Mouse (Mus musculus) embryonic facial prominence, embryonic 15.5 days (tissue): ENCODE data around the gene Mapk8ip2. TPM values are rescaled to one million over a fixed set of nuclear protein-coding genes. Genes with fewer than 3 reads are reported as not detected.
A peak's percentile ranks its signal among the peaks of the same experiment; 100 is the strongest.

Experiments used
- ATAC-seq: fragments of 200-750 bp; cut with Nextera tagmentation; 2 replicates; pipeline ENCODE4 v1.8.0; 2017; ENCODE audit warnings: low read depth, moderate TSS enrichment; ENCODE audit not compliant: insufficient number of reproducible peaks, low FRiP score, low TSS enrichment
- H3K27ac ChIP-seq: fragments of 300-500 bp; sonication (generic); replicated peaks from 2 replicates; pipeline ENCODE4 v1.5.1; 2015; ENCODE audit warnings: mild to moderate bottlenecking, inconsistent platforms
- H3K27me3 ChIP-seq: fragments of 300-500 bp; sonication (generic); 2 replicates; pipeline ENCODE4 v1.6.1; 2015; ENCODE audit warnings: inconsistent platforms
- H3K36me3 ChIP-seq: fragments of 300-500 bp; sonication (generic); 2 replicates; pipeline ENCODE4 v1.6.1; 2015; ENCODE audit warnings: mild to moderate bottlenecking, inconsistent platforms
- H3K4me1 ChIP-seq: fragments of 300-500 bp; sonication (generic); 2 replicates; pipeline ENCODE4 v1.6.1; 2015; ENCODE audit warnings: inconsistent platforms
- H3K4me2 ChIP-seq: fragments of 300-500 bp; sonication (generic); replicated peaks from 2 replicates; pipeline ENCODE4 v1.6.1; 2015; ENCODE audit warnings: mild to moderate bottlenecking, inconsistent platforms
- H3K4me3 ChIP-seq: fragments of 300-500 bp; sonication (generic); replicated peaks from 2 replicates; pipeline ENCODE4 v1.5.1; 2015; ENCODE audit warnings: mild to moderate bottlenecking, inconsistent platforms
- H3K9ac ChIP-seq: fragments of 300-500 bp; sonication (generic); 2 replicates; pipeline ENCODE4 v1.6.1; 2015; ENCODE audit warnings: inconsistent platforms
- H3K9me3 ChIP-seq: fragments of 300-500 bp; sonication (generic); replicated peaks from 2 replicates; pipeline ENCODE4 v1.6.1; 2016; ENCODE audit warnings: inconsistent platforms
- WGBS: fragments of 180-500 bp; shearing (Covaris S2); methylation state at CpG from one replicate; pipeline ENCODE4 v1.1.7; 2015; 5-methylcytosine and 5-hydroxymethylcytosine counted together
- polyA plus RNA-seq: library from polyadenylated mRNA; unstranded; fragments of >200 nt; fragmentation: Nextera tagmentation; extraction: Ambion mirVana; gene quantifications from 2 replicates; pipeline ENCODE4 v1.2.1, GENCODE M21; 2015

The Mapk8ip2 gene
- polyA plus RNA-seq, 1 experiment from 2014 or later, result 4.9 TPM

GRCm38 (mm10) chr15:89473370-89473769, 19.7 kb downstream of the Mapk8ip2 start:
- no peak overlapping the region for H3K4me2 ChIP-seq
- H3K36me3 ChIP-seq, result no peaks in the 10 kb centered on the region
- H3K9me3 ChIP-seq, result no peaks in the 10 kb centered on the region
- no peak overlapping the region for H3K27ac ChIP-seq
- 82% methylated on average over 9 of the region's 9 CpGs for WGBS
- H3K27me3 ChIP-seq, result no peaks in the 10 kb centered on the region
- H3K4me3 ChIP-seq, result no peak overlapping the region
- no peak overlapping the region for H3K9ac ChIP-seq
- ATAC-seq, result no peak
- peaks cover 13% of the 10 kb centered on the region for H3K4me1 ChIP-seq

DNA sequence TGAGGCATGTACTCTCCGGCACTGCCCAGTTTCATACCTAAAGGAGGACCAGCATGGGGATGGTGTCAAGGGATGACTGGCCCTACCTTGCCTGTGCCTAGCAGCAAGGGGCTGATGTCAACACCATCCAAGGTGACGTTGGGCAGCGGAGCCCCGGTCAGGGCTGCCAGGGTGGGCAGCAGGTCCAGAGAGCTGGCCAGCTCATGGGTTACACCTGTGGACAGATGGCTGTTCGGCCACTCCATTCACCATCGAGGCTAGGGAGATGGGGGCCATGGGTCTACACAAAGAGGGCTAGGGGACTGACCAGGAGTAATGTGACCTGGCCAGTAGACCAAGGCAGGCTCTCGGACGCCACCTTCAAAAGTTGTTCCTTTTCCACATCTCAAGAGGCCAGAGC, 20.2 kb downstream of the Mapk8ip2 start:
- H3K4me3 ChIP-seq, result no peak overlapping the region
- H3K4me1 ChIP-seq, result peaks cover 13% of the 10 kb centered on the region
- no peak overlapping the region for H3K9ac ChIP-seq
- H3K36me3 ChIP-seq, result no peaks in the 10 kb centered on the region
- 97% methylated on average over 8 of the region's 8 CpGs for WGBS
- ATAC-seq, result no peak
- no peak overlapping the region for H3K4me2 ChIP-seq
- no peaks in the 10 kb centered on the region for H3K27me3 ChIP-seq
- H3K9me3 ChIP-seq, result no peaks in the 10 kb centered on the region
- H3K27ac ChIP-seq, result no peak overlapping the region

DNA sequence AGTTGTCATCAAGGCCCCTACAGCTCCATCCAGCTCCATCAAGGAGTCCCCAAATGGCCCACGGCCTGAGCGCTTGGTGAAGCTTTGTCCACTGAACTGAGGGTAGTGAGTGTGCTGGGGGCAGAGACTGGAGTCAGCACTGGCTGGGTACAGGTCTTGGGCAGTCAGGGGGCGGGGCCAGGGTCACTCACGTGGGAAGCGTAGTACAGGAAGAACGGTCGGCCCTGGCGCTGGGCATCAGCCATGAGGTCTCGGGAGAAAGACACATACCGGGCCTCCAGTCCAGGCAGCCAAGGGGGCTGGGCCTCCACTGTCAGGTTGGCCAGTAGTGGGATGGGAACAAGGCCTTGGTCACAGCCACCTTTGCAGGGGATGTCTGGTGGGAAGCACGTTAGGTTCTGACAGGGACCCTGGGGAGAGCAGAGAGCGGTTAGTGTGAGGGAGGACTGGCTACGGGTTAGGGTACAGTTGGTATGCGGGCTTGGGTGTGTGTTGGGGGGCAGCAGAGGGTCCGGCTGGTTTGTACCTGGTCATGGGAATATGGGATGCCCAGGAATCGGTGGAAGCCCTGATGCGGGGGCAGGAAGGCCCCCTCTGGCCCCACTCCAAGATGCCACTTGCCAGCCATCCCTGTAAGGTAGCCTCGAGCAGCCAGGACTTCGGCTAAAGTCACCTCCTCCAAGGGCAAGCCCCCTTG, 21.0 kb downstream of the Mapk8ip2 start:
- WGBS, result 89% methylated on average over 19 of the region's 19 CpGs
- H3K36me3 ChIP-seq, result no peaks in the 10 kb centered on the region
- no peak for ATAC-seq
- peaks cover 13% of the 10 kb centered on the region for H3K4me1 ChIP-seq
- H3K9ac ChIP-seq, result no peak overlapping the region
- H3K27ac ChIP-seq, result no peak overlapping the region
- H3K4me3 ChIP-seq, result no peak overlapping the region
- no peaks in the 10 kb centered on the region for H3K27me3 ChIP-seq
- no peaks in the 10 kb centered on the region for H3K9me3 ChIP-seq
- no peak overlapping the region; the same call in 1 of the 2 replicates for H3K4me2 ChIP-seq

DNA sequence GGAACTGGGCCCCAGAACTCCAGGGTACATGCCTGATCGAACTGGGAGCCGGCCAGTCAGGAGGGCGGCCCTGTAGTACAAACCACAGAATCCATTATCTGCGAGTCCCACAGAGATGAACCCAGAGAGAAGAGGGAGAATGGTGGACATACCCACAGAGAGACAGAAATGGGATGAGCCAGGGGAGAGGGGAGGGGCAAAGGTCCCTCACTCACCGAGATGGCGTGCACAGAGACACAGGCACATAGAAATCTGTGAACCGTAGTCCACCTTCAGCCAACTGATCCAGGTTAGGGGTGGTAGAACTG, 21.5 kb downstream of the Mapk8ip2 start:
- Histone ChIP-seq H3K4me2 (peak overlapping the region; percentile 64), H3K36me3 (no peaks in the 10 kb centered on the region), H3K9ac (0 out of 2 replicates have a peak overlapping the region, but pooled peaks have one; percentile 47), H3K4me3 (peak overlapping the region; percentile 65), H3K9me3 (no peaks in the 10 kb centered on the region), H3K4me1 (peaks cover 13% of the 10 kb centered on the region), H3K27ac (no peak overlapping the region), H3K27me3 (no peaks in the 10 kb centered on the region)
- whole genome bisulfite sequencing, result 86% methylated on average over 7 of the region's 7 CpGs
- no peak for ATAC-seq

DNA sequence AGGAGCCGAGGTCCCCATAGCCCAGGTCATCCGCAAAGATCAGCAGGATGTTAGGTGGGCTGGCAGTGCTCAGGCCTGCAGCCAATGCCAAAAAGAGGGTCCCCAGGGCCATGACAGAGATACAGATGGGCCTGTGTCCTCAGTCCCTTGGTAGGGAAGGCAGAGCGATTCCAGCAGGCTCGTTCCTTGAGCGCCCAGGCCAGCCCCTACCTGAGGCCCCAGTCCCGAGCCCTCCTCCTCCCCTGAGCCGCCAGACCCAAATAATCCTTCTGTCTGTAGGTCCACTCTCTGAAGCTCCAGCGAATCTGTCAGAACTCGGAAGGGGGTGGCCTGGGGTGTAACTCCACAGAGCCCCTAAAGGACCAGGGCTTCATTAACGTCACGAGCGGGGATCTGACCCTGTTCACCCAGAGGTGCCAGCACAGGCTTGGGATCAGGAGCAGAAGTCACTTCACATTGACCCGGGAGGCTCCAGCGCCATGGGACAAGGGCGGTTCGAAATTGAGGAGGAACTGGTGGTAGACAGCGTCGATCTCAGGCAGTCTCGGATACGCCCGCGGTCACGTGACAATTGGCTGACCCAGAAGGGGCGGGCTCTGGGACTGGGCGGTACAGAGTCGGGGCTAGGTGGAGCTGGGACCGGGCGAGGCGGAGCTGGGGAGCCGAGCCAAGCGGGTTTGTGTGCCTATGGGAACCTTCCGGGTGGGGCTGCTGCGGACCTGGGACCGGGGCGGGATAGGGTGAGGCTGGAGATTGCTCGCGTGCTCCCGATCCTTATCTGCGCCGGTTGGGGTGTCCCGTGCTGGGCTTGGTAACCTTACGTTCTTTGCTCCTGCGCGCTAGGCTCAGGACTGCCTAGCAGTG, 22.1 kb downstream of the Mapk8ip2 start:
- WGBS, result 7% methylated on average over 44 of the region's 44 CpGs
- H3K27ac ChIP-seq, result peak overlapping the region; percentile 80
- H3K27me3 ChIP-seq, result no peaks in the 10 kb centered on the region
- peak overlapping the region; percentile 64 for H3K4me2 ChIP-seq
- H3K9me3 ChIP-seq, result no peaks in the 10 kb centered on the region
- peak overlapping the region; percentile 47 for H3K9ac ChIP-seq
- H3K4me3 ChIP-seq, result peak overlapping the region; percentile 65
- peaks cover 13% of the 10 kb centered on the region for H3K4me1 ChIP-seq
- peak; percentile 96 for ATAC-seq
- H3K36me3 ChIP-seq, result no peaks in the 10 kb centered on the region

DNA sequence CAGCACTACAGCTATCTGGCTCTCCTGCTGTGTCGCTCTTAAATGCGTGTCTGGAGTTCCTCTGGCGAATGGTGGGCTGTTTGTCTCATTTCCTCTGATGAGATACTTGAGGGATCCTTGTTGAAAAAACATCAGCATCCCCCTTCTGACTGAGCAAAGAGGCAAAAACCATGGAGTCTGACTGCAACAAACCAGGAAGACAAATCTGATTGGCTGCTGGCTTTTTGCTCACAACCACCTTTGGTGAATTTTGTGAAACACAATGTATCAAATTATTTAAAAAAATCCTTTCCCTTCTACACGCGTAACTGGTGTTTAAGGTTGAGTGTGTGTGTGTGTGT, 22.7 kb downstream of the Mapk8ip2 start:
- 0 out of 2 replicates have a peak, but pooled peaks have one; percentile 8 for ATAC-seq
- H3K27me3 ChIP-seq, result no peaks in the 10 kb centered on the region
- peak overlapping the region; percentile 64 for H3K4me2 ChIP-seq
- H3K4me3 ChIP-seq, result peak overlapping the region; percentile 65
- H3K4me1 ChIP-seq, result peaks cover 13% of the 10 kb centered on the region
- no peaks in the 10 kb centered on the region for H3K9me3 ChIP-seq
- peak overlapping the region; percentile 80 for H3K27ac ChIP-seq
- 1% methylated on average over 5 of the region's 5 CpGs for WGBS
- peak overlapping the region; percentile 47 for H3K9ac ChIP-seq
- no peaks in the 10 kb centered on the region for H3K36me3 ChIP-seq

GRCm38 (mm10) chr15:89477091-89477491, 23.4 kb downstream of the Mapk8ip2 start, which contains the start of gene Arsa:
Gene Arsa (minus strand): TSS chr15:89477425.
- Histone ChIP-seq H3K27me3 (no peaks in the 10 kb centered on the region), H3K9ac (peak within 1 kb of the TSS; percentile 47), H3K4me2 (peak within 1 kb of the TSS; percentile 64), H3K36me3 (no peaks in the 10 kb centered on the region), H3K9me3 (no peaks in the 10 kb centered on the region), H3K4me1 (peaks cover 13% of the 10 kb centered on the region), H3K27ac (peak within 1 kb of the TSS; percentile 80), H3K4me3 (peak within 1 kb of the TSS; percentile 65)
- WGBS, result 25% methylated on average over 9 of the region's 9 CpGs
- ATAC-seq, result no peak

DNA sequence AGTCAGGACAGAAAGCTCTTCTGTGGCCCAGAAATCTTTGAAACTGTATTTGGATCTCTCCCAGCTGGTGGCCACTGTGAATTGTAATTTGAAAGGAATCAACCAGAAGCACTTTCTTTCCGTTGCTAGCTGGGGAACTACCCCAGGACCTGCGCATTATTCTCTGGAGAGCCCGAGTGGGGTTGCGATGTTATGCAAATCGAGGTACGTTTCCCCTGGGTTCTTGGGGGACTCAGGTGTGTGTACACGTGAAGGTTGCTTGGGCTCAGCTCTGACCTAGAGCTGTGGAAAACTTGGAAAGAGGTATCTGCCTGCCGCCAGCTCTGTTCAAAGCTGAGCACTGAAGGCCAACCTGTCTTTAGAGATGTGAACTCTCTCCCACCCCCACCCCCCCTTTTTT, 24.1 kb downstream of the Mapk8ip2 start:
- Histone ChIP-seq H3K27me3 (no peaks in the 10 kb centered on the region), H3K36me3 (no peaks in the 10 kb centered on the region), H3K9ac (no peak overlapping the region), H3K27ac (no peak overlapping the region), H3K4me1 (peaks cover 13% of the 10 kb centered on the region), H3K4me2 (no peak overlapping the region), H3K4me3 (no peak overlapping the region), H3K9me3 (no peaks in the 10 kb centered on the region)
- ATAC-seq, result no peak
- WGBS, result 44% methylated on average over 8 of the region's 8 CpGs

GRCm38 (mm10) chr15:89478622-89479021, 24.9 kb downstream of the Mapk8ip2 start:
- Histone ChIP-seq H3K4me1 (peaks cover 13% of the 10 kb centered on the region), H3K4me3 (no peak overlapping the region), H3K9ac (no peak overlapping the region), H3K4me2 (no peak overlapping the region), H3K27me3 (no peaks in the 10 kb centered on the region), H3K36me3 (no peaks in the 10 kb centered on the region), H3K9me3 (no peaks in the 10 kb centered on the region), H3K27ac (no peak overlapping the region)
- no peak for ATAC-seq
- WGBS, result 88% methylated on average over 3 of the region's 3 CpGs

- Histone ChIP-seq H3K4me2 (no peak overlapping the region), H3K27ac (no peak overlapping the region), H3K27me3 (no peaks in the 10 kb centered on the region), H3K9me3 (no peaks in the 10 kb centered on the region), H3K36me3 (no peaks in the 10 kb centered on the region), H3K9ac (no peak overlapping the region), H3K4me1 (peaks cover 5% of the 10 kb centered on the region), H3K4me3 (no peak overlapping the region)
- 64% methylated on average over 8 of the region's 8 CpGs for WGBS
- no peak for ATAC-seq
These were observed 26.9 kb downstream of the Mapk8ip2 start for GRCm38 (mm10) chr15:89480584-89480983.

DNA sequence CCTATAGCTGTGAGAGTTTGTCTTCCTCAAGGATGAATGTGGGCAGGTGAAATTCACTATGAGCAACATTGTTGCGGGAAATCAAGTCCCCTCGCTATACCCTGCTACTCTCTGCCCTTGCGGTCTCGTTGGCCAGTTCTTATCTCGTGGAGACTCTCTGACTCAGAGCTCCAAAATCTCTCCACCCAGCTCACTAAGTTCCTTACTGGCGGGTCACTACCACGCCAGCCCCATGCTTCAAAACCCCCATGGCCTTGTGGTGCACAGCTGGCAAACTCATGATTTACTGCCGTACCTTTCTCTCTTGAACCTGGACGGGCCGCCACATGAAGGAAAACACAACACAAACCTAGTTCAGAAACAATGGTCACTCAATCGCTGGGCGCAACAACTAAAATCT, 34.5 kb downstream of the Mapk8ip2 start:
- H3K4me1 ChIP-seq, result no peaks in the 10 kb centered on the region
- H3K27me3 ChIP-seq, result no peaks in the 10 kb centered on the region
- H3K9ac ChIP-seq, result no peak overlapping the region
- no peak overlapping the region for H3K4me3 ChIP-seq
- H3K27ac ChIP-seq, result no peak overlapping the region
- no peak for ATAC-seq
- WGBS, result 79% methylated on average over 12 of the region's 12 CpGs
- no peaks in the 10 kb centered on the region for H3K9me3 ChIP-seq
- no peaks in the 10 kb centered on the region for H3K36me3 ChIP-seq
- H3K4me2 ChIP-seq, result no peak overlapping the region
